Mouse (Mus musculus): Measurements from ENCODE around the gene Gp1ba.

DNA sequence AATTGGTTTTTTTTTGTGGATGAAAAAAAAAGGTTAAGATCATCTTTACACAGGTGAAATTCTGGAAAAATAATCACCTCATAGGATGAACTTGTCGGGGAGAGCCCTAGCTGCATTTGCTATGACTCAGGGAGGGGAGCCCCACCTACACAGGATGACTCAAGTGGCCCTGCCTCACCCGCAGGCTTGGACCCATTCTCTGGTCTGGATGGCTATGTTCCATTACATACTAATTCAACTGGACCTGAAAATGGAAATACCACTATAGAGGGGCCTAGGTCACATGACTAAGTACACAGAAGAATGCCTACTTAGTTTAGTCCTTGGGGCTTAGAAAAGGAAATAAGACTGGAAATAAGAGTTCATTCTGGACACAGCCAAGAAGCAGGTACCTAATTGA, 12.5 kb downstream of the Gp1ba start:
- TF ChIP-seq CTCF (IDR thresholded peaks at IDR 0.05; ENCODE audit: low read depth) (no peak), EP300 (IDR thresholded peaks at IDR 0.05; ENCODE audit: low read depth) (no peak)

Data from liver, embryonic 14.5 days (tissue).